Mouse (Mus musculus) liver, adult 2 months (tissue): ENCODE measurements around the gene Olfr1396.

Experiments used
- CTCF ChIP-seq: fragments of 200-500 bp; IDR thresholded peaks from 2 replicates; pipeline ENCODE4 v1.5.1; 2011; ENCODE audit warnings: low read depth, low read length, control low read depth
- POLR2A ChIP-seq: fragments of 200-500 bp; IDR thresholded peaks from 2 replicates; pipeline ENCODE4 v1.6.1; 2011; ENCODE audit warnings: low read length, control low read depth; ENCODE audit not compliant: insufficient read depth; ENCODE audit errors: extremely low read depth

DNA sequence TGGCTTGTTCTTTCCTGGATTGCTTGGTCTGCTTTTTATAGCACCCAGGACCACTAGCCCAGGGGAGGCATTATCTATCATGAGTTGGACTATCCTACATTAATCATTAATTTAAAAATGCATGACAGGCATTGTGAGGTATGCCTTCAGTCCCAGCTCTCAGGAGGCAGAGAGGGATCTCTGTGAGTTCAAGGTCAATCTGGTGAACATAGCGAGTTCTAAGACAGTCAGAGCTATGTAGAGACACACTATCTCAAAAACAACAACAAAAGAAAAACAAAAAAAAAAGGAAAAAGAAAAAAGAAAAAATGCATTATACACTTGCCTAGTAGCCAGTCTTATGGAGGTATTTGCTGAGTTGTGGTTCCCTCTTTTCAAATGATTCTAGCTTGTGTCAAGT, 30.3 kb downstream of the Olfr1396 start:
- TF ChIP-seq CTCF (no peak), POLR2A (no peak)
